Mouse (Mus musculus) bone marrow, adult 2 months (tissue): ENCODE data around the gene Mok. TPM values are rescaled to one million over a fixed set of nuclear protein-coding genes. Genes with fewer than 3 reads are reported as not detected.

Experiments
- H3K27ac ChIP-seq: fragments of 200-500 bp; 2 replicates; pipeline ENCODE4 v1.5.1; 2012; ENCODE audit warnings: low read depth, mild to moderate bottlenecking, control low read depth, inconsistent platforms, low read length; ENCODE audit not compliant: control insufficient read depth, poor library complexity, insufficient read depth
- H3K4me1 ChIP-seq: fragments of 200-500 bp; 2 replicates; pipeline ENCODE4 v1.6.1; 2011; ENCODE audit warnings: low read length; ENCODE audit not compliant: control insufficient read depth, insufficient read depth
- H3K4me3 ChIP-seq: fragments of 200-500 bp; replicated peaks from 2 replicates; pipeline ENCODE3; 2011; ENCODE audit warnings: mild to moderate bottlenecking, low read depth, low read length, control low read depth; ENCODE audit not compliant: control insufficient read depth
- CTCF ChIP-seq: fragments of 200-500 bp; IDR thresholded peaks from 2 replicates; pipeline ENCODE4 v1.5.1; 2011; ENCODE audit warnings: low read length, control low read depth; ENCODE audit not compliant: control insufficient read depth, insufficient read depth
- POLR2A ChIP-seq: fragments of 200-500 bp; IDR thresholded peaks from 2 replicates; pipeline ENCODE4 v1.6.1; 2011; ENCODE audit warnings: low read depth, mild to moderate bottlenecking, control low read depth, low read length, borderline replicate concordance; ENCODE audit not compliant: control insufficient read depth
- WGBS: fragments of 180-500 bp; shearing (Covaris S2); methylation state at CpG from one replicate; pipeline ENCODE4 v1.1.7; 2018; 5-methylcytosine and 5-hydroxymethylcytosine counted together
- polyA plus RNA-seq: library from polyadenylated mRNA; stranded (reverse); fragments of >200 nt; gene quantifications from 2 replicates; pipeline ENCODE4 v1.2.4, GENCODE M21; 2011; ENCODE audit warnings: low replicate concordance; ENCODE audit not compliant: missing spikeins, insufficient read depth, insufficient read length

Gene Mok
- polyA plus RNA-seq, 1 experiment: not detected

GRCm38 (mm10) chr12:110781181-110781580, 59.6 kb downstream of the Mok start:
- Histone ChIP-seq H3K27ac (no peak overlapping the region), H3K4me3 (no peak overlapping the region), H3K4me1 (peaks cover 3% of the 10 kb centered on the region; the same call in 1 of the 2 replicates)
- no peak for TF ChIP-seq POLR2A
- no peak for TF ChIP-seq CTCF
- WGBS: 91% methylated on average over 8 of the region's 8 CpGs

GRCm38 (mm10) chr12:110779296-110779695, 61.4 kb downstream of the Mok start:
- WGBS: 49% methylated on average over 7 of the region's 7 CpGs
- Histone ChIP-seq H3K4me3 (no peak overlapping the region), H3K4me1 (peaks cover 5% of the 10 kb centered on the region; the same call in 1 of the 2 replicates), H3K27ac (no peak overlapping the region)
- no peak for TF ChIP-seq CTCF
- no peak for TF ChIP-seq POLR2A

GRCm38 (mm10) chr12:110777853-110778252, 62.9 kb downstream of the Mok start:
- peaks cover 5% of the 10 kb centered on the region; the same call in 1 of the 2 replicates for H3K4me1 ChIP-seq
- no peak overlapping the region for H3K27ac ChIP-seq
- no peak overlapping the region for H3K4me3 ChIP-seq
- TF ChIP-seq POLR2A: no peak
- no peak for TF ChIP-seq CTCF
- WGBS: 38% methylated on average over 5 of the region's 5 CpGs

- no peak for TF ChIP-seq CTCF
- no peak for TF ChIP-seq POLR2A
- H3K4me1 ChIP-seq: peaks cover 5% of the 10 kb centered on the region; the same call in 1 of the 2 replicates
- 37% methylated on average over 5 of the region's 5 CpGs for WGBS
- peak overlapping the region; percentile 50 for H3K27ac ChIP-seq
- no peak overlapping the region for H3K4me3 ChIP-seq
Observed at GRCm38 (mm10) chr12:110775628-110776426, 64.9 kb downstream of the Mok start.

GRCm38 (mm10) chr12:110771961-110772360, 68.8 kb downstream of the Mok start:
- Histone ChIP-seq H3K4me1 (peaks cover 3% of the 10 kb centered on the region; the same call in 1 of the 2 replicates), H3K27ac (no peak overlapping the region), H3K4me3 (no peak overlapping the region)
- no peak for TF ChIP-seq POLR2A
- no peak for TF ChIP-seq CTCF
- WGBS: 89% methylated on average over 6 of the region's 6 CpGs

GRCm38 (mm10) chr12:110770479-110771247, 70.1 kb downstream of the Mok start:
- H3K4me1 ChIP-seq: no peaks in the 10 kb centered on the region; the same call in 1 of the 2 replicates
- H3K4me3 ChIP-seq: no peak overlapping the region
- 56% methylated on average over 10 of the region's 10 CpGs for WGBS
- TF ChIP-seq POLR2A: no peak
- no peak for TF ChIP-seq CTCF
- no peak overlapping the region for H3K27ac ChIP-seq

- WGBS: 64% methylated on average over 6 of the region's 6 CpGs
- no peak overlapping the region for H3K27ac ChIP-seq
- H3K4me3 ChIP-seq: no peak overlapping the region
- no peaks in the 10 kb centered on the region; the same call in 1 of the 2 replicates for H3K4me1 ChIP-seq
- TF ChIP-seq POLR2A: no peak
- TF ChIP-seq CTCF: no peak
Observed at GRCm38 (mm10) chr12:110769660-110770297, 71.0 kb downstream of the Mok start.

- H3K4me3 ChIP-seq: no peak overlapping the region
- TF ChIP-seq CTCF (no peak), POLR2A (no peak)
Observed at GRCm38 (mm10) chr12:110768562-110768961, 72.2 kb downstream of the Mok start.

More at GRCm38 (mm10) chr12:110768562-110768961, 72.2 kb downstream of the Mok start:
- Histone ChIP-seq H3K27ac (no peak overlapping the region), H3K4me1 (no peaks in the 10 kb centered on the region; the same call in 1 of the 2 replicates)
